Mouse (Mus musculus) spleen, adult 2 months (tissue): ENCODE measurements around the gene Rho.

Experiments
- CTCF ChIP-seq: fragments of 200-500 bp; IDR thresholded peaks from 2 replicates; pipeline ENCODE4 v1.5.1; 2011; ENCODE audit warnings: mild to moderate bottlenecking, inconsistent platforms; ENCODE audit not compliant: insufficient read depth, insufficient read length, insufficient replicate concordance; ENCODE audit errors: extremely low read depth
- POLR2A ChIP-seq: fragments of 200-500 bp; IDR thresholded peaks from 2 replicates; pipeline ENCODE4 v1.6.1; 2011; ENCODE audit warnings: low read depth, low read length, inconsistent platforms

DNA sequence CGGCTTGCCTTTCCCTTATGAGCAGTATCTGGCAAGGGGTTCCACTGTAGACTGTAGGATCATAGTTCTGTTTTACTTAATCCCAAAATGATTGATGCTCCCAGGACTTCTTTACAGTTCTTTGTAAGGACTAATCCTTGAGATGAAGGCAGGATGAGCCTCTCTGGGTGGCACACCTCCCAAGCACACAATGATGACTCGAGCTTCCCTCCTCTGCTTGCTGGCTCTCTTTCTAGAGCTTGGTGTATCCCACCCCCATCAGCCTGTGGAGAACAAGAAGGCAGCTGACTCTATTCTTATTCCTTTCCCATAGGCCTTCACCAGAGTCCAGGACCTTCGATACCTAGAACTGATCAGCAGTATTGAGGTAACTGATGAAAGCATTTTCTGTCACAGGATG is 29.0 kb upstream of the Rho start:
- TF ChIP-seq POLR2A (no peak), CTCF (no peak)
